Mouse (Mus musculus): ENCODE data around the gene Arhgef10l.

GRCm38 (mm10) chr4:140622819-140623218, 43.0 kb downstream of the Arhgef10l start:
- no peak for TF ChIP-seq CTCF (IDR thresholded peaks at IDR 0.05; ENCODE audit: borderline replicate concordance, insufficient read depth, low read depth, low read length)
- no peak for TF ChIP-seq POLR2A (IDR thresholded peaks at IDR 0.05; ENCODE audit: borderline replicate concordance, insufficient read depth, low read length)
